Mouse (Mus musculus) thymus, postnatal 14 days (tissue): ENCODE results near the gene Shisa3.

Experiments
- DNase-seq: peaks from one replicate; pipeline ENCODE4 v3.0.0; 2021

The Shisa3 gene

GRCm38 (mm10) chr5:67607804-67608673, at the start of gene Shisa3:
TSS of gene Shisa3 (plus strand) at chr5:67607882.
- peak; percentile 17 for DNase-seq

GRCm38 (mm10) chr5:67558644-67559043, 49.0 kb upstream of the Shisa3 start:
- no peak for DNase-seq

- no peak for DNase-seq
These were observed 48.6 kb upstream of the Shisa3 start for GRCm38 (mm10) chr5:67559063-67559462.

- no peak for DNase-seq
These were observed 35.0 kb upstream of the Shisa3 start for GRCm38 (mm10) chr5:67572552-67573155.

GRCm38 (mm10) chr5:67574039-67574438, 33.6 kb upstream of the Shisa3 start:
- DNase-seq: no peak

- DNase-seq: no peak
These were observed 32.0 kb upstream of the Shisa3 start for GRCm38 (mm10) chr5:67575705-67576104.

GRCm38 (mm10) chr5:67579725-67580633, 27.7 kb upstream of the Shisa3 start:
- peak; percentile 16 for DNase-seq

- DNase-seq: no peak
These were observed 12.6 kb upstream of the Shisa3 start for GRCm38 (mm10) chr5:67595070-67595469.

- no peak for DNase-seq
These were observed 12.1 kb upstream of the Shisa3 start for GRCm38 (mm10) chr5:67595629-67596028.

GRCm38 (mm10) chr5:67599935-67600334, 7.7 kb upstream of the Shisa3 start:
- DNase-seq: no peak

GRCm38 (mm10) chr5:67605951-67606350, 1.7 kb upstream of the Shisa3 start:
- no peak for DNase-seq

GRCm38 (mm10) chr5:67606916-67607803, 522 bp upstream of the Shisa3 start:
- DNase-seq: peak; percentile 5

- no peak for DNase-seq
These were observed 1.2 kb downstream of the Shisa3 start for GRCm38 (mm10) chr5:67608674-67609519.

- no peak for DNase-seq
These were observed 1.8 kb downstream of the Shisa3 start for GRCm38 (mm10) chr5:67609520-67609837.

- DNase-seq: no peak
These were observed 13.5 kb downstream of the Shisa3 start for GRCm38 (mm10) chr5:67621230-67621629.

- DNase-seq: no peak
These were observed 20.7 kb downstream of the Shisa3 start for GRCm38 (mm10) chr5:67628180-67628940.

GRCm38 (mm10) chr5:67629440-67629839, 21.8 kb downstream of the Shisa3 start:
- DNase-seq: no peak

- DNase-seq: no peak
These were observed 22.2 kb downstream of the Shisa3 start for GRCm38 (mm10) chr5:67629861-67630260.

- no peak for DNase-seq
These were observed 23.6 kb downstream of the Shisa3 start for GRCm38 (mm10) chr5:67631261-67631660.

- no peak for DNase-seq
These were observed 25.6 kb downstream of the Shisa3 start for GRCm38 (mm10) chr5:67633138-67633782.
